Mouse (Mus musculus) erythroid progenitor cell, adult 5-6 weeks (primary cell): Measurements from ENCODE around the gene Krt88. TPM values are rescaled to one million over a fixed set of nuclear protein-coding genes. Genes with fewer than 3 reads are reported as not detected.

Experiments
- ATAC-seq: replicated peaks from 2 replicates; pipeline ENCODE4 v1.8.0; 2016; ENCODE audit warnings: moderate number of reproducible peaks, mild to moderate bottlenecking, moderate TSS enrichment, inconsistent platforms; ENCODE audit not compliant: poor library complexity, low FRiP score, severe bottlenecking
- total RNA-seq, 2 experiments: library from RNA; stranded (forward) in 1 of 2; stranded (reverse) in 1 of 2; fragments of 150-400 nt in 1 of 2; fragments of 186-747, 209-891 nt in 1 of 2; gene quantifications; 2 replicates each; pipeline versions ENCODE4 v1.2.3 to v1.2.4; 2015 to 2017; ENCODE audit warnings: low replicate concordance in 2 of 2

The Krt88 gene
- total RNA-seq, 2 experiments from 2014 or later = not detected

DNA sequence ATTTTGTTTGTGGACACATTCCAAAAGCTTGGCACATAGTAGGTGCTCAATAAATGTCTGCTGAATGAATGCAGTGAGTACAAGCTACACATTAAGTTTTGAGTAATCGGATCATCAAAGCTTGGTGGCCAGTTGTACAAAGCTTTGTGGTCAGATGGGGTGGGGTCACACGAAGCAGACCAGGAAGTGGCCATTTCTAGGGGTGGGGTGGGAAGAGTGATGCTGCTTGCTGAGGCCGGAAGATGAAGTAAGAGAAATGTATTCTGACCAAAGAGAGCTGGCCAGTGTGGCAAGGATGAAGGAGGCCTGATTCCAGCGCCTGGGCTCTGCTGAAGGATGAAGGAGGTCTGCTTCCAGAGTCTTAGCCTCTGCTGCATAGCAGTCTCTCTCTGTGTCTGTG lies 21.5 kb downstream of the Krt88 start:
- ATAC-seq = no peak

DNA sequence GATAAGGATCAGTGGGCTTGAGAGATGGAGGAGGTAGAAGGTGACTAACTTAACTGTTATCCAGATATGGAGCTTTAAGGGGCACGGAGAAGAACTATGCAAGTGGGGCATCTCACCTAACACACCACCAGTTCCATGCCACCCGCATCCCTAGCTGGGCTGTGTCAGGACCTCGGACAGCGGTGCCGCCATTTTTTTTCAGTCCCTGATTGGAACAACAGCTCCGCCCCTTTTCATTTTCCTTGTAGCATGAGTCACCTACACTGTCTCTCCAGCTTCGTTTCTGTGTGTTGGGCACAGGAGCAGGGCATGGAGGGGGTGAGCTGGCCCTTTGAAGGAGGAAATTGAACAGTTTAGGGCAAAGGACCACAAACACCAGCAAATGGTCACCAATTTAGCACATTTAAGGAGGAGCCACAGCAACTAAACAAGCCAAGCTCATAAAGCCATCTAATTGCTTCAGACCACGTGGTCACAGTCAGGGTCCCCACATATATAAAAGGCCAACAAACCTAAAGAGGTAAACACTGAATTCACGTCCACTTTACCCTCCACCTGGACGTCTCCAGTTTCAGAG lies 25.5 kb downstream of the Krt88 start, which contains the start of gene Krt86:
Gene Krt86, plus strand, starts transcription at position 527 of the 577 bp plus-strand sequence.
- ATAC-seq = no peak

DNA sequence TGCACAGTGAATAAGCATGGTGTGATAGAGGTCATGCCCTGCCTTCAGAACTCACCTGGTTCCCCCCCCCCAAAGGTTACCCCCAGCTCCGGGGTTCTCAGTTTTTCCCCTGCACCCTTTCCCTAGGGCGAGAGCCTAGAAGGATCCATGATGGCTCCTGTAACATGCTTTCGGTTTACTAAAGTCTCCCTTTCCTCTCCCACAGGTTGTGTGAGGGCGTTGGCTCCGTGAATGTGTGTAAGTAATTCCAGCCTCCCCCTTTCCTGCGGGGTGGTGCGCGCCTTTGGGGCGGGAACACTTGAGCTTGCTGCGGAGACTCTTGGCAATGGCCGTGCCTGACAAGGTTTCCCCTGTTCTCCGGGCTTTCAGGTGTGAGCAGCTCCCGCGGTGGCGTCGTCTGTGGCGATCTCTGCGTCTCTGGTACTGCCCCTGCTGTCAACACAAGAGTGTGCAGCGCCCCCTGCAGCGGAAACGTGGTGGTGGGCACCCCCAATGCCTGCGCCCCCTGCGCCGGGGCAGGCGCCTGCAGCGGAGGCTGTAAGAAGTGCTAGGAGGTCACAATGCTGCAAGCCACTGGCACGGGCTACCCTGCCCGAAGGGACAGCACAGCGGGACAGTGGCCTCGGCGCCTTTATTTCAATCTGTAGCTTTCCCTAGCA lies 31.6 kb downstream of the Krt88 start:
- ATAC-seq = no peak

DNA sequence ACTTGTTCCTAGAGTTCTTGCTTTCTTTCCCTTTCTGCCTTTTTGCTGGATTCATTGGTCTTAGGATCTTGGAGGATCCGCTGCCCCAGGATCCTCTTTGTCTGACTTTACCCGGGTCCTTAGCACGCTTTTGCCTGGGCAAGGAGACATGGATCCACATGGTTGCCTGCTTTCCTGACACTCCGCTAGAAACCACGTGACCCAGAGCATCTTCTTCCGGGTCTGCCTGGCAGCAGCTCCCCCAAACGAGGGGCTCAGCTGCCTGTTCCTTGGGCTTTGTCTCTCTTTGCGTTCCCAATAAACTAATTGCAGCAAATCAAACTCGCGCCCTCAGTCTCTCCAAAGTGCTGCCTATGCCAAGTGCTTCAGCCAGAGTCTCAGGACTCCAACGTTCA lies 32.1 kb downstream of the Krt88 start:
- ATAC-seq = no peak

DNA sequence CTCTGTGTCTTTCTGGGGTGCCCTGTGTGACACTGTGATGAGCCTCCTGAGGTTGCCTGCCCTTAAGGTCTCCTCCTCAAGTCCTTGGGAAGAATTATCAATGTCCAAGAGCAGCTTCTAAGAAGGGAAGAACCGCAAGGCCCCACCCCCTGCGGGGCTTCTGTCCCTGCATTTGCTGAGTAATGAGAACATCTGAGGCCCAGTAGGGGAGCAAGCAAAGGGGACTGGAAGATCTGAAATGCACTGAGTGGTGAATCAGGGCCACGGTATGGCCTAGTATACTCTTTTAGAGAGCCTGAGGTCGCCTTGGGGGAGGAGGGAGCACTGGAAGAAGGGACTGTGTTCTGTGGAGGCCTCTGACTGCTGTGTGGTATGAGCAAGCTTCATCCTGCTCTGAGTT lies 34.5 kb downstream of the Krt88 start:
- ATAC-seq = no peak

DNA sequence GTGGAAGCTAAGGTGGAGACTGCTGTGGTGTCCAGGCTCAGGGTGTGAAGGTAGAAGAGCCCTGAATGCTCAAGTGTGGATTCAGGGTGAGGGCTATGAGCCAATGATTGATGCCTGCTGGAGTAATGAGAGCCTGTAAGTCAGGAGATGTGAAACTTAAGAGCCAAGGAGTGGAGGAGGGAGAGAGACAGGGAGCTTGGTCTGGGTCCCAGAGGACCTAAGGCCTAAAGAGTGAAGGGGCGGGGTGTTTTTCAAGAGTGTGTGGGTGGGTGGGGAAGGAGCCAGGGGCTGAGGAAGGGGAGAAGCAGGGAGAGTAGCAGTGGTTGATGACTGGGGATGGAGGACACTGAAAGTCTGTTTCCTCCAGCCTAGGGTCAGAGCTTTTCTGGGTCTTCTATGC lies 36.1 kb downstream of the Krt88 start:
- no peak for ATAC-seq

DNA sequence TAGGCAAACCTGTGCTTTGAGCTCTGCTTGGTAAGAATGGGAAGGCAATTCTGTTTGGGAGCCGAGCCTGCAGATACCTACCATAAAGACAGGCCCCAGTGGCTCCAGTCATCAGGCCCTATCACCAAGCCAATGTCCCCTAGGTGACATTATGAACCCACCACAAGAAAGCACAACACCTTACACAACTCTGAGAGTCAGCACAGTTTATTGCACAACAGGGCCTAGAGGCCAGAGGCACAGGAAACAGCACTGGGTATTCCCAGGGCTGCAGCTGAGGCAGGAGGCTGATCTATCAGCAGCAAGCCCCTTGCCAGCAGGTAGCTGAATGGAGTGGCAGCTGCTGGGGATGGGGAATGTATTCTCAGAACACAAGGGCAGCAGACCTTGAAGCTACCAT lies 37.4 kb downstream of the Krt88 start:
- ATAC-seq = no peak

DNA sequence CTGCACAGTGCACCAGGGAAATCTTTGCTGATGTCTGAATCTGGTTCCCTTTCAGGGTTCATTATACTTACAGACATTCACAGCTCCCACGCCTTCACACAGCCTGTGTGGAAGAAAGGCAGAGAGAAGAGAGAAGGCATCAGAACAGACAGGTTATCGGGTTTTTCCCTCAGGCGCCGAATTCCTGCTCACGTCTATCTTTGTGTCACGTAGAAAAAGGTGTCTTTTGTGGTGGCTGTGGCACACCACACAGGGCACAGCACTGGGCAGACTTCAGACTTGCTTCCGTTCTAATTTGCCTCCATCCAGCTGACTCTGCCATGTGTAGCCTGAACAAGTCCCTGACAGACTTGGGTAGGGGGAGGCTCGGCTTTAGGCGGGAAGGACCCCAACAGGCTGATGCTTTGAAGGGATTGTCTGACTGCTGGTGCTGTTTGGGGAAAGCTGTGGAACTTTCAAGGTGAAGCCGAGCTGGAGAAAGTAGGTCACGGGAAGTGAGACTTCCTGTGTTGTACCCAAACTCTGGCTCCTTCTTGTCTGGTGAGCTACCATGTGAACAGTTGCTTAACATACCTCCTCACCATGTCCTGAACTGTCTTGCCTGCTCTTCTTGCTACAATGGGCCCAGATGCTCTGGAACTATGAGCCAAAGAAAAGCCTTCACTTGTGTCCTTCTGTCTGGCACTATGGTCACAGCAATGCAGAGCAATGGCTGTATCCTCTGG lies 38.5 kb downstream of the Krt88 start:
- ATAC-seq = no peak

DNA sequence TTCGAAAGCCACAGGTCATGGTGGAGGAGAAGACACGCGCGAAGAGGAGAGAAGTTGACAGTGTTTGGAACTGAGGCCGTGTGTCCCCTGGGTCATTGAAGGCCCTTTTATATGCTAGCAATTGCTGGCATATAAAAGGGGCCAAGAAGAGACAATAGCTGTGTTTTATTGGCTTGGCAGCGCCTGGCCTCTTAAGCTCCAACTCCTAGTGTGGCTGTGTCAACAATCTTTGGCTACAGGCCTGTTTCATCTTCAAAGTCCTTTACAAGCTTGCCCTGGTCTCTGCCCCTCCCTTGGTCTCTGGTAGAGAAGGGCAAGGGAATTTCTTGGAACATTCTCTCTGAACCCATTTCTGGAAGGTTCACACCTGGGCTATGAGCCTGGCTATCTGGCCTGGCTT lies 43.9 kb downstream of the Krt88 start, which contains the start of gene Krt83:
Gene Krt83, minus strand, starts transcription at position 82 of the 400 bp plus-strand sequence.
- no peak for ATAC-seq

DNA sequence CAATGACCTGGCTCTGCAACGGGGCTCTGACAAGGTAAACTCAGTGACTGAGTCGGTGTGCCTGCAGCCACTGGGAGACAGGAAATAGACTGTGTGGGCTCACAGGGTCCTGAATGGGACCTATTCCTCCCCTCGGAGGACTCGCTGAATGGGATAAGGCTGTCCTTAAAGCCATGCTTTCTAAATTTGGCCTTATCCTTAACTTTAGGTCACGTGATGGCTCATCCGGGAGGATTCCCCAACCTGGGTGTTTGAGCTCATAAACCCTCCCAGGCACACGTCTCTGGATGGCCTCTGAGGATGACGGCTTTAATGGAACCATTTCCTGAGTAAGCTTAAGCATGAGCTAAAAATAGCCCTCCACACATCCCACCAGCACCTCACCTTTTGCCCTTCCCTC lies 45.2 kb downstream of the Krt88 start:
- no peak for ATAC-seq

DNA sequence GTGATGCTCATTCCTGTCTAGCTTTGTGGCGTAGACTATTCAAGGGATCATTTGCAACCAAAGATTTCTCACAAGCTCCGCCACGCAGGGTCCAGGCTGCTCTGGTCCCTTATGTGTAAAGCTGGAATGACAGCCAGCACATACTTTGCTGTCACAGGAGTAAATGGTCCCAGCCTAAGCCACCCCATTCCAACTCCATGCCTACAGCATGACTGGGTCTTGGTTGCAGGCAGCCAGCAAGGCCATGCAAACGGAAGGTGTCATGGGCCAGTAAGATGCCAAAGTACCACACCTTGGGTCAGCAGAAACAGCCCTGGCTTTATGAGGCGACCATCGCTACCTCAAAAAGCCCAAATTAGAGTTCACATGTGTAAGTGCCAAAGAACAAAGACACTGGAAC lies 46.2 kb downstream of the Krt88 start:
- ATAC-seq = no peak

DNA sequence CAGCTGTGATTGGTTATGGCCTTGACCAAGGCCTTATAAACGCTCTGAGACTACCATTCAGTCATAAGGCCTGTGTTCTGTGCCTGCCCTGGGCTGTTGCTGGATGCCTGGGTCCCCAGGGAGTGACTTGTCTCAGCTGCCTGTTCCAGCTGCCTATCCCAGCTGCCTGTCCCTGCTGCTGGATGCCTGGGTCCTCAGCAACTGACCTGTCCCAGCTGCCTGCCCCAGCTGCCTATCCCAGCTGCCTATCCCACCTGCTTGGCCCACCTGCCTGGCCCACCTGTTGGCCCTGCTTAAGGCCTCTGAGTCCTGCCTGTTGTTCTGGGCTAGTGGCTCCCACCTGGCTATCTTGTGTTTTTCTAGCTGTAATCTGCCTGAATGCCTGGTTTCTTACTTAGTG lies 46.7 kb downstream of the Krt88 start:
- no peak for ATAC-seq

DNA sequence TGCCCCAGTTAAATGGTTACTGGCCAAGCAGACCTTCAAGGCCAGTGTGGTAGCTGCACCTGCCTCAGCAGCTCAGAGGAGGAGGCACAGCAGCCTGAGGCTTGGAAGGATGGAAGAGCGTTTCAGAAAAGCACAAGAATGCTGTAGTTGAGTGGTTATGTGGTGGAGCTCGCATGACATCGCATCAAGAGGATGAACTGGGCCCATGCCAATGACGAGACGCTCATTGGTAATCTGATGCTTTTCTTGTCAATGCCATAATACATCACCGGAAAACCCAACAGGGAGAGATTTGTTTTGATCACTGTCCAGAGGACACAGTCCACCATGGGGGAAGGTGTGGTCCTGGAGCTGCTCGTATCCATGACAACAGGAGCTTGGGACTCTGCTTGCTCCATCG lies 47.7 kb downstream of the Krt88 start:
- ATAC-seq = no peak

DNA sequence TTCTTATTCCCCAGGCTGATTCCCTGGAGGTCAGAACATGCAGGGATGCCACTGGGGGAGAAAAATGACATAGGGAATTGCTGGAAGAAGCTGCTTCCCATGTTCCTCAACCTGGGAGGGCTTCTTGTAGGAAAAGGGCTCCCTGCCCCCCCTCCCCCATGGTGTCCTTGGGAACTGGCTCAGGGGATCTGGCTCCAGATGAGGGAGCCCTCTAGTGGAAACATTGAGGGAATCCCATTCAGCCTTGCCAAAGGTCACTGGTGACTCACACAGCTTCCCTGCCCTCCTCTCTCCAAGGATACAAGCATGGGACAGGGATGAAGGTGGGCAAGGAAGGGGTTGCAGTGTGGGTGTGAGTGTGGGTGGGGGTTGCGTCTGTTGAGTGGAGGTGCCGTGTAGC lies 49.6 kb downstream of the Krt88 start:
- no peak for ATAC-seq

Other genes starting within 250 kb of the Krt88 start
- gene Grasp, start 223.6 kb upstream of the Krt88 start, total RNA-seq (2015; ENCODE audit: low replicate concordance) = not detected in 2 replicates
- gene Grasp, start 223.6 kb upstream of the Krt88 start, total RNA-seq (2017; ENCODE audit: low replicate concordance) = not detected in 2 replicates
- 2.9 and 5.0 TPM in 2 replicates for gene Nr4a1, start 193.5 kb upstream of the Krt88 start, total RNA-seq (2015; ENCODE audit: low replicate concordance)
- gene Nr4a1, start 193.5 kb upstream of the Krt88 start, total RNA-seq (2017; ENCODE audit: low replicate concordance) = 1.0 and 9.4 TPM in 2 replicates
- 1.4 TPM in 1 of 2 replicates, not detected in the other for gene Atg101, start 163.5 kb upstream of the Krt88 start, total RNA-seq (2015; ENCODE audit: low replicate concordance)
- 5.8 and 11.4 TPM in 2 replicates for gene Atg101, start 163.5 kb upstream of the Krt88 start, total RNA-seq (2017; ENCODE audit: low replicate concordance)
- not detected in 2 replicates for gene 6030408B16Rik, start 154.5 kb upstream of the Krt88 start, total RNA-seq (2015; ENCODE audit: low replicate concordance)
- not detected in 2 replicates for gene 6030408B16Rik, start 154.5 kb upstream of the Krt88 start, total RNA-seq (2017; ENCODE audit: low replicate concordance)
- gene Krt80, start 77.6 kb upstream of the Krt88 start, total RNA-seq (2015; ENCODE audit: low replicate concordance) = 0.42 and 4.7 TPM in 2 replicates
- gene Krt80, start 77.6 kb upstream of the Krt88 start, total RNA-seq (2017; ENCODE audit: low replicate concordance) = 0.90 and 2.5 TPM in 2 replicates
- gene Krt7, start 36.7 kb upstream of the Krt88 start, total RNA-seq (2015; ENCODE audit: low replicate concordance) = not detected in 2 replicates
- not detected in 2 replicates for gene Krt7, start 36.7 kb upstream of the Krt88 start, total RNA-seq (2017; ENCODE audit: low replicate concordance)
- gene Krt87, start 8.9 kb upstream of the Krt88 start, total RNA-seq (2015; ENCODE audit: low replicate concordance) = not detected in 2 replicates
- gene Krt87, start 8.9 kb upstream of the Krt88 start, total RNA-seq (2017; ENCODE audit: low replicate concordance) = not detected in 2 replicates
- gene Krt81, start 16.0 kb downstream of the Krt88 start, total RNA-seq (2015; ENCODE audit: low replicate concordance) = 0.84 TPM in 1 of 2 replicates, not detected in the other
- not detected in 2 replicates for gene Krt81, start 16.0 kb downstream of the Krt88 start, total RNA-seq (2017; ENCODE audit: low replicate concordance)
- gene Krt86, start 25.7 kb downstream of the Krt88 start, total RNA-seq (2015; ENCODE audit: low replicate concordance) = not detected in 2 replicates
- not detected in 2 replicates for gene Krt86, start 25.7 kb downstream of the Krt88 start, total RNA-seq (2017; ENCODE audit: low replicate concordance)
- not detected in 2 replicates for gene Krt83, start 43.8 kb downstream of the Krt88 start, total RNA-seq (2015; ENCODE audit: low replicate concordance)
- gene Krt83, start 43.8 kb downstream of the Krt88 start, total RNA-seq (2017; ENCODE audit: low replicate concordance) = not detected in 2 replicates
- gene Gm49425, start 69.5 kb downstream of the Krt88 start, total RNA-seq (2015; ENCODE audit: low replicate concordance) = not detected in 2 replicates
- not detected in 2 replicates for gene Gm49425, start 69.5 kb downstream of the Krt88 start, total RNA-seq (2017; ENCODE audit: low replicate concordance)
- not detected in 2 replicates for gene Krt84, start 85.1 kb downstream of the Krt88 start, total RNA-seq (2015; ENCODE audit: low replicate concordance)
- not detected in 2 replicates for gene Krt84, start 85.1 kb downstream of the Krt88 start, total RNA-seq (2017; ENCODE audit: low replicate concordance)
- not detected in 2 replicates for gene Krt82, start 102.9 kb downstream of the Krt88 start, total RNA-seq (2015; ENCODE audit: low replicate concordance)
- gene Krt82, start 102.9 kb downstream of the Krt88 start, total RNA-seq (2017; ENCODE audit: low replicate concordance) = not detected in 2 replicates
- gene Krt90, start 115.2 kb downstream of the Krt88 start, total RNA-seq (2015; ENCODE audit: low replicate concordance) = not detected in 2 replicates
- not detected in 2 replicates for gene Krt90, start 115.2 kb downstream of the Krt88 start, total RNA-seq (2017; ENCODE audit: low replicate concordance)
- not detected in 2 replicates for gene Krt75, start 126.2 kb downstream of the Krt88 start, total RNA-seq (2015; ENCODE audit: low replicate concordance)
- not detected in 2 replicates for gene Krt75, start 126.2 kb downstream of the Krt88 start, total RNA-seq (2017; ENCODE audit: low replicate concordance)
- not detected in 2 replicates for gene Gm5414, start 180.4 kb downstream of the Krt88 start, total RNA-seq (2015; ENCODE audit: low replicate concordance)
- not detected in 2 replicates for gene Gm5414, start 180.4 kb downstream of the Krt88 start, total RNA-seq (2017; ENCODE audit: low replicate concordance)
- gene Gm5478, start 199.6 kb downstream of the Krt88 start, total RNA-seq (2015; ENCODE audit: low replicate concordance) = not detected in 2 replicates
- gene Gm5478, start 199.6 kb downstream of the Krt88 start, total RNA-seq (2017; ENCODE audit: low replicate concordance) = not detected in 2 replicates
- not detected in 2 replicates for gene Krt6b, start 232.5 kb downstream of the Krt88 start, total RNA-seq (2015; ENCODE audit: low replicate concordance)
- gene Krt6b, start 232.5 kb downstream of the Krt88 start, total RNA-seq (2017; ENCODE audit: low replicate concordance) = not detected in 2 replicates
- not detected in 2 replicates for gene Krt6a, start 246.6 kb downstream of the Krt88 start, total RNA-seq (2015; ENCODE audit: low replicate concordance)
- not detected in 2 replicates for gene Krt6a, start 246.6 kb downstream of the Krt88 start, total RNA-seq (2017; ENCODE audit: low replicate concordance)